In the genomic region with DNA sequence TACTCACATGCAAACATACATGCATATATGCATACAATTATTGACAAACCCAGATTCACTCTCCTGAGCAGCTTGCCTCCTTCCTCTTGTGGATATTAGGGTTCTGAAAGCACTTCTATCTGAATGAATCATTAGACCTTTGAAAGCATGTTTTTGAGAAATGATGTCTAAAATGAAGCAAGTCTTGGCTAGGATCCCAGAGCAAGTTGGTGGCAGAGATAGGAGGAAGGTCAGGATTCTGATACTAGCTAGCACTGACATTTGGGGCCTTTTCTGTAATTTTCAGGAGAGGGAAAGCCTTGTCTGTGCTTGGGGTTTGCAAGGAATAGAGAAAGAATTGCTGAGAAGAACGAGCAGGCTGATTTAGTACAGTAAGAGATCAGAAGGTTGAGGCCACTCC, we compare ENCODE assay signal across 4 mouse cellular contexts.
"Had no signal": no experiment of that assay in that cellular context is flagged by ENCODE, and none has a peak within 500 bp of the region (broad histone marks: within the 10 kb centered on the region; RNA-seq: fewer than 3 reads in every experiment).

No protein-coding gene starts in this region.

- DNase-seq: kidney, adult 2 months; kidney, postnatal 14 days; lung, adult 2 months; thymus, postnatal 4 days had no signal
